7 mouse cellular contexts compared by ENCODE assay signal in the genomic region with DNA sequence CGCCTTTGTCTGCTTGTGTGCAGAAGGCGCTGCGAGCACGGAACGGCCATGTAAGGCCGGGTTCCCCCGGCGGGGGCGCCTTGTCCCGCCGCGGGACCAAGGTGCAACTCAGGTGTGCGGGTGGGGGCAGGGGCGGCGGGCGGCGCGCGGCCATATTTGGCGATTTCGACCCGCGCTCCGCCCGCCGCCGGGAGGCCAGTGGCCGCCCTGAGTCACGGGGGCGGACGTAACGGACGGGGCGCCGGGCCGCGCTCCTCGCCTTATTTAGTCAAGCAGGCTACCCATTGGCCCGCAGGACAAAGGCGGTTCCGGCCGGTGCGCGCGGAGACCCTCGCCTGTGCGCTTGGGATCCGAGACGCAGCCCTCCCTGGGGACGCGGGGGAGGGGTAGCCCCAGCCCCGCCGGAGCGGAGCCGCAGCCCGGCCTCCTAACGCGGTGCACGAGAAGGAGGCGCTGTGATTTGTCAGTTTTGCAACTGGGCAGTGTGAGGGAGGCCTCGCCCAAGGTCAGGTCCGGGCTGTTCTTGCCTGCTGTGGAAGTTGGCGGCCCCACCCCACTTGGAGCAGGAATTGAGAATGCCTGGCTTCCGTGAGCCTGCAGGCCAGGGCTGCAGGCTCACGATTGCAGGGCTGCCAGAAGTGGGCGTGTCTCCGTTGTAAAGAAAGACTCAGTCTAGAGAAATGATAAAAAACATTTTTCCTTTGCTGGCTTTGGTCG. TPM values are rescaled to one million over a fixed set of nuclear protein-coding genes. Genes with fewer than 3 reads are reported as not detected.
A peak's percentile ranks its signal among the peaks of the same experiment; 100 is the strongest.
DNase-seq lines count a peak whose midpoint lies in the region; ATAC-seq lines count a peak whose summit lies in the region.

No protein-coding gene starts in this region.

- H3K36me3 ChIP-seq in limb, embryonic 12.5 days: peaks cover 20% of the 10 kb centered on the region
- H3K36me3 ChIP-seq in midbrain, embryonic 14.5 days (ENCODE audit: control insufficient read depth, insufficient read depth, low read length): peaks cover 14% of the 10 kb centered on the region

- H3K9ac ChIP-seq in limb, embryonic 12.5 days (replicated peaks): peak overlapping the region; percentile 100
- H3K9ac ChIP-seq in midbrain, embryonic 14.5 days (replicated peaks; ENCODE audit: low read length): peak overlapping the region; percentile 100

- H3K4me2 ChIP-seq in limb, embryonic 12.5 days: peak overlapping the region; percentile 90
- peak overlapping the region; percentile 99 for H3K4me2 ChIP-seq in midbrain, embryonic 14.5 days (ENCODE audit: low read length)

- peaks cover 45% of the 10 kb centered on the region for H3K4me1 ChIP-seq in limb, embryonic 12.5 days (replicated peaks)
- peaks cover 28% of the 10 kb centered on the region for H3K4me1 ChIP-seq in midbrain, embryonic 14.5 days (ENCODE audit: control insufficient read depth, insufficient read depth, low read length)

- WGBS in limb, embryonic 12.5 days: 4% methylated on average over 68 of the region's 68 CpGs
- 1% methylated on average over 68 of the region's 68 CpGs for WGBS in midbrain, embryonic 14.5 days

- H3K27me3 ChIP-seq in limb, embryonic 12.5 days: no peaks in the 10 kb centered on the region
- no peaks in the 10 kb centered on the region for H3K27me3 ChIP-seq in midbrain, embryonic 14.5 days (ENCODE audit: control insufficient read depth, insufficient read depth, low read length)

- DNase-seq in adrenal gland, adult 2 months: peak; percentile 95
- peak; percentile 97 for DNase-seq in embryo, embryonic 11 days
- peak; percentile 95 for DNase-seq in kidney, adult 11 months
- DNase-seq in midbrain, embryonic 14.5 days: peak; percentile 96
- peak; percentile 85 to 88 for DNase-seq in spleen, adult 18-20 months

- H3K9me3 ChIP-seq in limb, embryonic 12.5 days: no peaks in the 10 kb centered on the region
- no peaks in the 10 kb centered on the region for H3K9me3 ChIP-seq in midbrain, embryonic 14.5 days (ENCODE audit: control insufficient read depth, low read length)

- H3K27ac ChIP-seq in limb, embryonic 12.5 days: peak overlapping the region; percentile 100
- peak overlapping the region; percentile 100 for H3K27ac ChIP-seq in midbrain, embryonic 14.5 days (replicated peaks; ENCODE audit: low read depth, low read length)

- peak overlapping the region; percentile 100 for H3K4me3 ChIP-seq in limb, embryonic 12.5 days (replicated peaks)
- H3K4me3 ChIP-seq in midbrain, embryonic 14.5 days (replicated peaks; ENCODE audit: low read depth, low read length): peak overlapping the region; percentile 100

- peak; percentile 30 for ATAC-seq in granulocyte monocyte progenitor cell, adult 5-6 weeks (replicated peaks; ENCODE audit: poor library complexity, severe bottlenecking)
- peak; percentile 56 for ATAC-seq in limb, embryonic 12.5 days (ENCODE audit: insufficient number of reproducible peaks, insufficient read depth, low FRiP score, low TSS enrichment, low read depth)
- peak; percentile 67 for ATAC-seq in midbrain, embryonic 14.5 days (ENCODE audit: low FRiP score, low TSS enrichment)

RNA-seq across cellular contexts. Expression of gene Actg1, which starts 1.8 kb away (rescaled TPM):
- total RNA-seq in adrenal gland, adult 2 months (2021): 1,000 to 10,000 TPM in 1 of 2 experiments, 100 to 1,000 TPM in 1; 913 to 1,618 TPM
- 531 and 632 TPM in 2 replicates for polyA plus RNA-seq in adrenal gland, adult 2 months (2012; rRNA removed)
- 1,412 and 1,653 TPM in 2 replicates for total RNA-seq in granulocyte monocyte progenitor cell, adult 5-6 weeks (2014; fragmentation: Nextera tagmentation)
- 733 and 780 TPM in 2 replicates for total RNA-seq in granulocyte monocyte progenitor cell, adult 5-6 weeks (2017)
- 2,805 and 2,814 TPM in 2 replicates for polyA plus RNA-seq in limb, embryonic 12.5 days (2016; fragmentation: Nextera tagmentation; extraction: Ambion mirVana)
- polyA plus RNA-seq in midbrain, embryonic 14.5 days (2014; fragmentation: Nextera tagmentation; extraction: Ambion mirVana): 4,502 and 4,930 TPM in 2 replicates

RNA-seq across cellular contexts. Expression of gene Fscn2, which starts 11.2 kb away (rescaled TPM):
- under 1 TPM; 0.17 to 0.58 TPM for total RNA-seq in adrenal gland, adult 2 months (2021)
- 0.16 and 0.22 TPM in 2 replicates for polyA plus RNA-seq in adrenal gland, adult 2 months (2012; rRNA removed)
- total RNA-seq in granulocyte monocyte progenitor cell, adult 5-6 weeks (2014; fragmentation: Nextera tagmentation): not detected in 2 replicates
- total RNA-seq in granulocyte monocyte progenitor cell, adult 5-6 weeks (2017): not detected in 2 replicates
- polyA plus RNA-seq in limb, embryonic 12.5 days (2016; fragmentation: Nextera tagmentation; extraction: Ambion mirVana): 0.64 TPM in 2 replicates
- 1.7 and 2.5 TPM in 2 replicates for polyA plus RNA-seq in midbrain, embryonic 14.5 days (2014; fragmentation: Nextera tagmentation; extraction: Ambion mirVana)

RNA-seq across cellular contexts. Expression of gene Faap100, which starts 28.4 kb away (rescaled TPM):
- 10 to 100 TPM; 17.6 to 24.1 TPM for total RNA-seq in adrenal gland, adult 2 months (2021)
- polyA plus RNA-seq in adrenal gland, adult 2 months (2012; rRNA removed): 192 and 223 TPM in 2 replicates
- 8.3 and 13.2 TPM in 2 replicates for total RNA-seq in granulocyte monocyte progenitor cell, adult 5-6 weeks (2014; fragmentation: Nextera tagmentation)
- total RNA-seq in granulocyte monocyte progenitor cell, adult 5-6 weeks (2017): 12.9 and 18.8 TPM in 2 replicates
- polyA plus RNA-seq in limb, embryonic 12.5 days (2016; fragmentation: Nextera tagmentation; extraction: Ambion mirVana): 38.0 and 40.0 TPM in 2 replicates
- polyA plus RNA-seq in midbrain, embryonic 14.5 days (2014; fragmentation: Nextera tagmentation; extraction: Ambion mirVana): 95.9 and 114 TPM in 2 replicates

Comparison
In these comparisons a context has a peak if more than half of its experiments do, and no peak if none do; other contexts are left out.
1. Peak in every context shown above with its lines: DNase-seq, ATAC-seq, H3K4me3 ChIP-seq and H3K27ac ChIP-seq.